Mouse (Mus musculus) megakaryocyte, embryonic 14.5 days (primary cell): ENCODE data around the gene Abcd2.

Experiments
- FLI1 ChIP-seq: IDR thresholded peaks from 2 replicates; pipeline ENCODE4 v1.6.1; 2012; ENCODE audit warnings: low read length, inconsistent platforms, mixed read lengths
- GATA1 ChIP-seq: IDR thresholded peaks from 3 replicates; pipeline ENCODE4 v1.6.1; 2012; ENCODE audit warnings: mixed read lengths, low read length, inconsistent platforms, borderline replicate concordance

DNA sequence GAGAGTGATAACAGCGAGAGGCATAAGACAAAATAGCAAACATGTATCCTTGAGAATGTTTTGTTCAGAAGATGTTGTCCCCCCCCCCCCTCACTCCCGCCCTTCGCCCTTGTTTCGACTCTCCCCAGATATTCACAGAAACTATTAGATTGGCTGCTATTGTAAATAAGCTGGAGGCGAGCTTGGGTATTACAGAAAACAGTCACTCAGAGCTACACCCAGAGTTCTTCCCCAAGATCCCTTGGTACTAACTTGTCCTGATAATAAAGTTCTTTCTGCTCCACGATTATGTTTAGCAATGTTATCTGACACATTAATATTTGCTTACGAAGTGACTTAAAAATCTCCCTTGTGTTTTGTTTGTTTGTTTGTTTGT, 612 bp upstream of the Abcd2 start:
- TF ChIP-seq GATA1 = no peak
- TF ChIP-seq FLI1 = no peak
